Mouse (Mus musculus) embryo, embryonic 11 days (tissue): Measurements from ENCODE around the gene Pcid2.
"Not testable (repeated sequence)": the region's sequence is repeated elsewhere in the genome, so short reads cannot be mapped to it uniquely, and the experiment has no call there.

ENCODE experiments used
- DNase-seq: peaks from one replicate; pipeline ENCODE4 v3.0.0-alpha.2; 2015

Gene Pcid2

GRCm38 (mm10) chr8:13075579-13075978 is 29.7 kb downstream of the Pcid2 start:
- DNase-seq: not testable (repeated sequence)

DNA sequence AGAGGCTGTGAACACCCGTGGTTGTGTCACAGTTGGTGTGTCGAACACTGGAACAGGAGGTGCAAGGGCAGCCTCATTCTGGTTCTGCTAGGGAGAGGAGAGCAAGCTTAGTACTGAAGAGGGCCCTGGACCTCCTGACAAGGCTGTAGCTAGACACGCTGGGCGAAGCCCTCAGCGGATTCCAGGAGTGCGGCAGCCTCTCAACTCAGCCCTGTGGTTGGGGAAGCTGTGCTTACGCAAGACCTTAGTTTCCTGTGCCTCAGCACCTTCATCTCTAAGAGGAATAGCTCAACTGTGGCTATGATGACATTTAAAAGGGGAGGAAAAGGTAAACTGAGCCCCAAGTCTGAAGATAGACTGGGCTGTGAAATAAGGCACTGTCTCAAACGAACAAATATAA is 30.2 kb downstream of the Pcid2 start:
- no peak for DNase-seq

DNA sequence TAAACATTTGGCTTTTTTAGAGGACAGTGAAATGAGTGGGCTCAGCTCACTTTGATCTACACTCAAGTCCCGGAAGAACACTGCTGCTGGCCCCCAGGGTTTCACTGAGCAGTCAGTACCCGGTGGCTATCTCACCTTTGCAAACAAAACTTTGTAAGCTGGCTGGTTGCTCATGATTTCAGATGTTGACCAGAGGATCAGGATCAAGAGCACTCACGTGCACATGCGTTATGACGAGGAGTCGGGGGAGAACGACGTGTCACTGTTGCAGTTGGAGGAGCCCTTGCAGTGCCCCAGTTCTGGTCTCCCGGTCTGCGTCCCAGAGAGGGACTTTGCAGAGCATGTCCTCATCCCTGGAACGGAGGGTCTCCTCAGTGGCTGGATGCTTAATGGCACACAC is 32.0 kb downstream of the Pcid2 start:
- no peak for DNase-seq

DNA sequence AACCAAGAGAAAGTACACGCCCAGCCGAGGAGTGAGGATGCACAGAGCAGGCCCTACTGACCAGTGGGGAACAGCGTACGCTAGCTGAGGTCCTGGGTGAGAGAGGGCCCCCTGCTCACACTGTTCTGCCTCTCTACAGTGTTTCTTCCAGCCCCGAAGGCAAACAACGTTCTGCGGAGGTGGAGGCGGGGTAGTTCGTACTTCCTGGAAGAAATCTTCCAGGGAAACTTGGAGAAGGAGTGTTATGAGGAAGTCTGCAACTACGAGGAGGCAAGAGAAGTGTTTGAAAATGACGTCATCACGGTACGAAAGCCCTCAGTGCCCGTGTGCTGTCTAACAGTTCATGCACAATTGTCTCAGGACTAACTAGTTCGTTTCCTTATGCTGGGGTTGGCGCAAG is 42.1 kb downstream of the Pcid2 start:
- no peak for DNase-seq

DNA sequence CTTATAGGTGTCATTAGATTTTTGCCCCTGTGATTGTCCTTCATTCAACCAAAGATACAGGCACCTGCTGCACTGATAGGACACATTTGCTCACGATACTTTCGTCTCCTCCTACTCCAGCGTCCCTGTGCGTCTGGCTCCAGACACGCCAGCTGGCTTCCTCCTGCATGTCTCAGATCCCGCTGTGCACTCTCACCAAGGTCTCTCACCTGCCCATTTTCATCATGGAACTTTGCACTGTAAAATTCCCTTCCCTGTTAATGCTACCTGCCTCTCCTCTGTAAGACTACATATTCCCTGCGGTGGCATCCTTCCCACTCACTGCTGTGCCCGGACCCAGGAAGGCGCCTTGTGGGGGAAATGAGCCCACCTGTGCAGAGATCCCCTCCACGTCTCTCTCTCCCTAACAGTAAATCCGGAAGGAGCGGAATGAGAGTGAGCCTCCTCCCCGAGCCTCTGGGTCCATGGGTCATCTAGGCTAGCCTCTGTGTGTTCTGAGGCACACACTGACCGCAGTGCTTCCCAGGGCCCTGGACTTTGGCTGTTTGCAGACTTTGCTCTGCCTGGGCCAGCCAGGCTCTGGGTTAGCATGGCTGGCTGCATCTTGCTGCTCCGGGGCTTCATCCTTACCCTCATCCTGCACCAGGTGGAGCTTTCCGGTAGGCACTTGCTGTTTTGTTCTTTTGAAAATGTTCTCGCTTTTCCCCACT is 44.7 kb downstream of the Pcid2 start, which contains the start of gene Proz:
Gene Proz, plus strand, starts transcription at position 474 of the 710 bp plus-strand sequence.
- no peak for DNase-seq

GRCm38 (mm10) chr8:13057351-13057750 is 47.9 kb downstream of the Pcid2 start:
- DNase-seq: no peak

DNA sequence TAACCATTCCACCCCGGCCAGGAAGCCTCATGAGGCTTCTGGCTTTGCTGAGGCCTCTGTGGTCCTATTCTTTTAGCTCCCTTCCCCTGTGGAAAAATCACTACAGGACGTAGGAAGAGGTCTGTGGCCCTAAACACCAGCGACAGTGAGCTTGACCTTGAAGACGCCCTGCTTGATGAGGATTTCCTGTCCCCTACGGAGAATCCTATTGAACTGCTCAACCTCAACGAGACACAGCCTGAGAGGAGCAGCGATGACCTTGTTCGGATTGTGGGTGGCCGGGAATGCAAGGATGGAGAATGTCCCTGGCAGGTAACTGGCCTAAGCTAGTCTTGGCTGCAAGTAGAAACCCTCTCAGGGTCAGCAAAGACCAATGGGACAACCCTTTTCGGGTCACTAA is 54.7 kb downstream of the Pcid2 start:
- no peak for DNase-seq

DNA sequence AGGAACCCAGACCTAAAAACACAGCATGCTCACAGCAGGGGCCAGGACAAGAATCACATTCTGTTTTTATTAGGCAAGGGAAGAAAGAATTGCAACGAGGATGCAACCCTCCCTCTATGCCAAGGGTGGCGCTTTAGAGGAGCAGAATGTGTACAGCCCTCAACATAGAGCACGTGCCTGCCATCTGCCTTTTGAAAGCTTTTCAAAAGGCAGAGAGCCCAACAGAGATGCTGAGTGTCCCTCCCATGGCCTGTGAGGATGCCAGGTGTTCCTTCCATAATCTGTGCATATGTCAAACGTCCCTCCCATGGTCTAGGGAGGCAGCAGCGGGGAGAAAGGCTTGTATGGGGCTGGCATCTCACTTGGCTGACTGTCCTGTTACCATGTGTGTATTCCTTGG is 57.6 kb downstream of the Pcid2 start:
- no peak for DNase-seq

GRCm38 (mm10) chr8:13041459-13041858 is 63.8 kb downstream of the Pcid2 start:
- no peak for DNase-seq

- no peak for DNase-seq
These were observed 66.2 kb downstream of the Pcid2 start for GRCm38 (mm10) chr8:13039054-13039453.

- no peak for DNase-seq
These were observed 67.7 kb downstream of the Pcid2 start for GRCm38 (mm10) chr8:13037569-13037968.

GRCm38 (mm10) chr8:13037015-13037414 is 68.2 kb downstream of the Pcid2 start, which contains the start of gene F10:
Gene F10, plus strand, starts transcription at chr8:13037308.
- DNase-seq: no peak

DNA sequence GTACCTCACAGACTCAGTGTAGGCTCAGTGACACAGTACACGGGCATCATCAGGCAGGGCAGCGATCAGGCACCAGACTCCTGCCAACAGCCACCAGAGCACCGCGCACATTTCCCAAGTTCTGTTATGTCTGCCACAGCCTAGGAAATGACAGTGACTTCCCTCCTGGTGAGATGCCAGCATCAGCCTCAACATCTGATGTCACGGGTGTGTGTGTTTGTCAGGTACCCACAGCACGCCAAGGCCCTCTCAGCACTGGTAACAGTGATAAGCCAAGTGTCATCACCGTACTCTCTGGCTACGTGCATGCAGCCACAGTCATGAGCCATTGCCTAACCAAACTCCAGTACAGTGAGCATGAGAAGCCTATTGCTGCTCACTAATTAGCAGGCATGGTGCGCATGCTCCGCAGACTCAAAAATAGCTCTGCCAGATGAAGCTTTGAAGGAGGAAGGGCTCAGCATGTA is 68.9 kb downstream of the Pcid2 start:
- no peak for DNase-seq

GRCm38 (mm10) chr8:13028482-13028881 is 76.8 kb downstream of the Pcid2 start:
- DNase-seq: no peak

- DNase-seq: no peak
These were observed 77.6 kb downstream of the Pcid2 start for GRCm38 (mm10) chr8:13027615-13028014.
